Mouse (Mus musculus): ENCODE measurements around the gene Bbs10.

DNA sequence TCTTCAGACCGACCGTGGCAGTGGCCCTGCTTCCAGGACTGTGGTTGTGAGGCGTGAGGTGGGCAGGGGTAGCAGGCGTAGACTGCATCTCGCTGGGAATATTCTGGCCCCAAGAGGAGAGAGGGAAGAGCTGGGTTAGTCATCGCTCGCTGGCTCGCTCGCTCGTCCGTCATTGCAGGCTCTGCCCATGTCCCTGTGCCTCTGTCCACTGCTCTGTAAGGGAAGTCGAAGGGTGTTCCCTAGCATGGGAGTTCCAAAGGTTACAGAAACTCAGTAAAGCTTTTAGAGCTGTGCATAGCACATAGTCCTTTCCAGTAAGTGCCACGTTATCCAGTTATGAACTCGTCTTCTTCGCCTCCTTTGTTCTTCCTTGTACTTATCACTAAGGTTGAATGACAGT is 26.8 kb upstream of the Bbs10 start:
- TF ChIP-seq CTCF (IDR thresholded peaks at IDR 0.05; ENCODE audit: low read depth, low read length): no peak
- no peak for TF ChIP-seq GATA1 (IDR thresholded peaks at IDR 0.05; ENCODE audit: borderline replicate concordance, low read length)
- TF ChIP-seq TAL1 (conservative IDR thresholded peaks at IDR 0.05; ENCODE audit: low read depth, low read length): no peak
